Mouse (Mus musculus) neutrophil, adult 5-6 weeks (primary cell): ENCODE data around the gene Sept1. TPM values are rescaled to one million over a fixed set of nuclear protein-coding genes. Genes with fewer than 3 reads are reported as not detected.
"Not testable (repeated sequence)": the region's sequence is repeated elsewhere in the genome, so short reads cannot be mapped to it uniquely, and the experiment has no call there.

ENCODE experiments used
- ATAC-seq: fragments of 151-379, 151-347 bp; 2 replicates; pipeline ENCODE4 v1.8.0; 2017; ENCODE audit warnings: mild to moderate bottlenecking, moderate TSS enrichment; ENCODE audit not compliant: insufficient number of reproducible peaks, poor library complexity, low FRiP score, severe bottlenecking; ENCODE audit errors: extremely low read depth
- total RNA-seq: library from RNA; stranded (forward); fragments of 200-1000 nt; gene quantifications from 2 replicates; pipeline ENCODE4 v1.2.3, GENCODE M21; 2017

Sept1 gene
- total RNA-seq, 1 experiment from 2014 or later = 189 TPM

- no peak for ATAC-seq
Observed at GRCm38 (mm10) chr7:127255965-127256364, 23.0 kb upstream of the Sept1 start.

- ATAC-seq = no peak
Observed at GRCm38 (mm10) chr7:127255008-127255407, 22.1 kb upstream of the Sept1 start.

- peak; percentile 88 for ATAC-seq
Observed at GRCm38 (mm10) chr7:127253821-127254769, 21.2 kb upstream of the Sept1 start.

GRCm38 (mm10) chr7:127253341-127253740, 20.4 kb upstream of the Sept1 start:
- ATAC-seq = no peak

GRCm38 (mm10) chr7:127252414-127252813, 19.5 kb upstream of the Sept1 start:
- ATAC-seq = 0 out of 2 replicates have a peak, but pooled peaks have one; percentile 27

GRCm38 (mm10) chr7:127250511-127250910, 17.6 kb upstream of the Sept1 start:
- ATAC-seq = not testable (repeated sequence)

GRCm38 (mm10) chr7:127244658-127245510, 12.0 kb upstream of the Sept1 start:
- ATAC-seq = 0 out of 2 replicates have a peak, but pooled peaks have one; percentile 4

GRCm38 (mm10) chr7:127243870-127244657, 11.1 kb upstream of the Sept1 start, which contains the start of gene Zfp771:
Zfp771 (plus strand) TSS chr7:127244274.
- peak; percentile 91 for ATAC-seq

GRCm38 (mm10) chr7:127243361-127243867, 10.5 kb upstream of the Sept1 start:
- no peak for ATAC-seq

GRCm38 (mm10) chr7:127234777-127235176, 1.8 kb upstream of the Sept1 start:
- no peak for ATAC-seq

- ATAC-seq = no peak
Observed at GRCm38 (mm10) chr7:127233765-127234164, 835 bp upstream of the Sept1 start.

- ATAC-seq = no peak
Observed at GRCm38 (mm10) chr7:127233368-127233749, 429 bp upstream of the Sept1 start.

GRCm38 (mm10) chr7:127231826-127232621, 906 bp downstream of the Sept1 start:
- no peak for ATAC-seq

GRCm38 (mm10) chr7:127231376-127231775, 1.6 kb downstream of the Sept1 start:
- no peak for ATAC-seq

- ATAC-seq = peak; percentile 79
Observed at GRCm38 (mm10) chr7:127228615-127229303, 4.2 kb downstream of the Sept1 start.

GRCm38 (mm10) chr7:127225147-127225995, 7.6 kb downstream of the Sept1 start:
- no peak for ATAC-seq
